Mouse (Mus musculus) cerebral cortex, adult 2 months (tissue): Measurements from ENCODE around the gene Odf3l1.

Source experiments
- WGBS: fragments of 180-500 bp; shearing (Covaris S2); methylation state at CpG from one replicate; pipeline ENCODE4 v1.1.7; 2018; 5-methylcytosine and 5-hydroxymethylcytosine counted together

Odf3l1 gene

DNA sequence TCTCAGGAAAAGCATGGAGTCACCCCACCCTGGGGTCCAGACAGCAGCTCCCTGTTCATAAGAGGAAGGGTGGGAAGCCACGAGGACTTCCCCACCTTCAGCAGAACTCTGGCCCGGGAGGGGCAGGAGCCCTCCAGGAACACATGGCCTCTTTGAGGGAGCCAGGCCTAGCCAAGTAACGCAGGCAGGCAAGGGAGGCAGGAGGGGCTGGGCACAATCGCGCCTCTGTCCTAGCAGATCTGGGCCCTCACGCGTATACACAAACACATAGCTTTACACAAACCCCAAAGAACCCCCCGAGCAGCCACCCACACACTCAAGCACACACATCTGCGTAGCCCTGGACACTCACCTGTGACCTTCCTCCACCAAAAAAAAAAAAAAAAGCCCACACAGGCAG is 16.3 kb upstream of the Odf3l1 start:
- 58% methylated on average over 9 of the region's 9 CpGs for WGBS

DNA sequence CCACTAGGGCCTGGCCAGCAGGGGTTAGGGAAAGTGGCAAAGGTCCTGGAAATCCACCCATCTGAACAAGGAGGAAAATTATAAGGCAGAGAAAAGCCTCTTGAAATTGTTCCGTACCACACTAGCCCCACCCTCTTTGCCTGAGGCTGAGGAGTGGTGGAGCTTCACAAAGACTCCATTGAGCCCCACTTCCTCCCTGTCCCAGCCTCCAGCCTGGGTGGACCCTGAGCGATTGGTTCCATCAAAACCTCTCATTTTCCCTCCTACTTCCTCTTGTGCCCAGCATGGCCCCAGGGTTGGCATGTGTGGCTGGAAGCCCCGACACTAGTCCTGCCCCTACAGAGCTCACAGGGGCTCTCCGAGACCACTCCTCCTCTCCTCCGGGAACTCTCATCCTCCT is 12.8 kb upstream of the Odf3l1 start:
- 68% methylated on average over 5 of the region's 5 CpGs for WGBS

DNA sequence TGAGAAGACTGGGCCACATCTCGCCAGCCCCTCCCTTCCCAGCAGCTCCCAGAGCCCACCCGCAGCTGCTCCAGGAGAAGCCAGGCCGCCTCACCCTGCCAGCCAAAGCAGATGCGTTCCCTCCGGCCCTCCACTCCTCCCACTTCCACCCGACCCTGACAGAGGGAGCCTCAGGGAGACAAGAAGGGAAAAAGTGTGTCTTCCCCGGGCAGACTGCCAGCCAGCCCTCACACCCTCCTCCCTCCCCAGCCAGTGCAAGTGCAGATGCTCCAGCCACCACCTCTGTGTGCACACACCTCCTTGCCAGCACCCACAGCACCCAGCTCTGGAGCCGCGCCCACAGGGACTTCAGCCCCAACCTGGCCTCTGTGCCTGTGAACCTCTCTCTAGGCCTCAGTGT is 12.3 kb upstream of the Odf3l1 start:
- 38% methylated on average over 9 of the region's 9 CpGs for WGBS

DNA sequence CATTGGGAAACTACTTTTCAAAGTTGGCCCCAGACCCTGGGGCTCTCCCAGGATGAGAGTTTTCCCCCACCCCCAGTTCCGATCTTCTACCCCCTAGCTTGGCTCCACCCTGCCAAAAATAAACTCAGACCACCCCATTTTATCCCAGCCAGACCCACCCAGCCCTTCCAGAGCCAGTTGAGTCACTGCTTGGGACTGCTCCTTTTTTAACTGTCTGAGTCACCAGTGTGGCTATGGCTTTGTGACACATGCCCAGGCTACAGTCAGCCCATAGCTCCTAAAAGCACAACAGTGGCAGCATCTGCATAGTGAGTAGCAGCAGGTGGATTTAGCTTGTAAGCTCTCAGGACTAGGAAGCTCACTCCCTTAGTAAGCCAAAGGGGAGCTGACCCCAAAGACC is 8.6 kb upstream of the Odf3l1 start:
- WGBS: 50% methylated on average over 1 of the region's 1 CpGs

DNA sequence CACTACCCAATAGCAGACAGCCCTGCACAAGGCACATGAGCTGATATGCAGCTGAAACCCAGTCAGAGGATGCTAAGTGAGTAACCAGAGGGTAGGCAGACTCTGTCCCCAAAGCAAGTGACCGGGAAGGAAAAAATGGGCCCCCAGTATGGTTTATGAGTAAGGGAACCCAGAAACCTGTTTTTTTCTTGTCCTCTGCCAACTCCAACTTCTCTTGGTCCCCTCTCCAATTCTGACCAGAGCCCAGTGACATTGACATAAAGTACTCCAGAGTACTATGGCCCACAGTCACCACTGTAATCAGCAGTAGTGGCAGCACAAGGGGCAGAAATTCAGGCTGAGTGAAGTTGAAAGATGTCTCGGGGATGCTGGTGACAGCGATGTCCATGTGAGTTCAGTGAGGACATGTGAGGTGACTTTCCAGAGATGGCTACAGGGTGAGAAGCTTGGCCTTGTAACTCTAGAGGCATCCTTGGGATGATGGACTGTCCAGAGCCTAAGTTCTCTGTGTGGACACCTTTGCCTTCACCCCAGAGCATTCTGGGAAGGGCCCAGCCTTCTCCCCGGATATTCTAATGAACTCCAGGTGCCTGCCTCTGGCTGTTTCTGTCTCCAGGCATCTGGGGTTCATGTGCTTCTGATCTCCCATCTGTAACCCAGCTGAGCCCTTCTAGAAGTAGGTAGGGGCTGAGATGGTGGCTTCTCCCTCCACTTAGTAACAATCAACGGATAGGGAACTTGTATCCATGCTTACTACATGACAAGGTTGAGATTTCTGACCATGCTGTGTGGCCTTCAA is 7.8 kb upstream of the Odf3l1 start:
- WGBS: 81% methylated on average over 5 of the region's 5 CpGs

DNA sequence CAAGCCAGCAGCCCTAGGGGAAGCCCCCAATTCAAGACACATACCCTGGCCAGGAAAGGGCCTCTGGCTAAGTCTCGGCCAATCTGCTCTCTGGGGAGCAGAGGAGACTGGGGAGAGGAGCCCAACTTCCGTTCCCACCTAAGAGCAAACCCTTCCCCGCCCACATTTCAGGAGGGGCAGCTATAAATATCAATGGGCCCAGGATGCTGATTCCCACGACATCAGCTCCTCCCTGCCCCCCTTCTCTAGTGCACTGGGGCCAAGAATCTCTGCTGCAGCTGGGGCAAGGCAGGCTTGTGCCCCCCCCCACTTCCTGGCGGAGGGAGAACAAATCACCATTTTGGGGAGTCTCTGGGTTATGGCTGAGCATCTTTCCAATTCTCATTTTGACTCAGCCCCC is 6.7 kb upstream of the Odf3l1 start:
- 36% methylated on average over 5 of the region's 5 CpGs for WGBS

DNA sequence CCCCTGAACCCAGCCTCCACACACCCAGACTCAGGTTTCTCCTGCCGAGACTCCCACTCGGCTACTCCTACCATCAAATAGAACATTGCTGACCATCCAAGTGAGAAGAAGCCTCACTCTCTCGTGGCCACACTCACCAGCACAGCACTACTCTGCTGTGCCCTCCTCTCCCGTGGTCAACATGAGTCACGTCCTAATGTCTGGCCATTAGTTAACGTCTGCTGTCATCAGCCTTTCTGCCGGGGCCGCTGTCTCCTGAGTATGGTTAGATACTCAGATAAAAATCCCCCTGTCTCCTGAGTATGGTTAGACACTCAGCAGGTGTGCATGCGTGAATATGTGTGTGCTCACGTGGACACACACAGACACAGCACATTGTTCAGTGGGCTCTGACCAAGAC is 6.3 kb upstream of the Odf3l1 start:
- WGBS: 69% methylated on average over 10 of the region's 10 CpGs

DNA sequence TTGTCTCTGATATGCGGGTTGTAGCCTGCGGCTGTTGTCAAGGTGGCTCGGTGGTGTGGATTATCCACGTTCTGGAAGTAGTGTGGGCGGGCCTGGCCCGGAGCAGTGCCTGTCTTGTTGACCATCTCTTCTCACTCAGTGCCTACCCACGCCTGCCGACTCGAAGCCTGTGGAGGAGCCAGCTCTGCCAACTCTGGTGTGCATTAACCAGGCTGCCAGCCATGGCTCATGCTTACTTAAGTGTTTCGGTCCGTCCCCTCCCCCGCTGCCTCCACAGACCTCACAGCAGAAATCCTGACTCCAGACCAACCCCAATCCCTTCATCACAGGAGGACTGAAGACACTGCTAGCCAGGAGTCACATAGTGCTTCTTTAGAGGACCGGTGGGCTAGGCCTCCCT is 5.1 kb upstream of the Odf3l1 start:
- WGBS: 47% methylated on average over 13 of the region's 13 CpGs

DNA sequence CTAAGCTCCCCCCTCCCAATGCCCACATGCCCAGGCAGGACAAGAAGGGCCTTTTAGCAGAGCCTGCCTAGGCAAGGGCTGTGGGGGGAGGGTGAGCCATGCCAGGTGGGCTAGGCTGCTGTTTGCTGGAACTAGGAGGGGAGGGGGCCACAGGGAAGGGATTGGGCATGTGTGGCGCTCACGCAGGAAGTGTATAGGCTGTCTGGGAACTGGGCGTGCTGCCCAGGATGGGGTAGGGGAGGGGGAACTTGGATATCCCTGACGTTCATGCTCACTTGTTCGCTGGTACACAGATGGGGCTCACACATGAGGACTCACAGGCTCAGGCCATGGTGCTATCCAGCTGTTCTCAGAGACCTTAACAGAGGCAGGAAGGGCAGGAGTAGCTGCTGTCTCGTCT is 3.8 kb upstream of the Odf3l1 start:
- 35% methylated on average over 6 of the region's 6 CpGs for WGBS

DNA sequence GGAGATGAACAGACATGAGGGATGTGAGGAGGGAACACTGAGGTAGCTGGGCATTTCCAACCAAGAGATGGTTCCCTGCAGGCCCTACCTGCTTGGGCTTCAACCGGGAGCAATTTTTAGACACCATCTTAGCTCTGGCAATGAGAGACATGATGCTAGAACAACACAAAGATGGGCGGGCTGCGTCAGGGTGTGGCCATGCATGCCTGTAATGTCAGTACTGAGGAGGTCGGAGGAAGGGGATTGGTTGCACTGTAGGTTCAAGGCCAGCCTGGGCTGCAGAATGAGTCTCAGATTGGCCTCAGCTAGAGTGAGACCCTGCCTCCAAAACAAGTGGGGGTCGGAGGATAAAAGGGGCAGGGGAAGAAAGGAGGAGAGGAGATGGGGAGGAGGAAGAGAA is 2.0 kb upstream of the Odf3l1 start:
- 75% methylated on average over 5 of the region's 5 CpGs for WGBS

DNA sequence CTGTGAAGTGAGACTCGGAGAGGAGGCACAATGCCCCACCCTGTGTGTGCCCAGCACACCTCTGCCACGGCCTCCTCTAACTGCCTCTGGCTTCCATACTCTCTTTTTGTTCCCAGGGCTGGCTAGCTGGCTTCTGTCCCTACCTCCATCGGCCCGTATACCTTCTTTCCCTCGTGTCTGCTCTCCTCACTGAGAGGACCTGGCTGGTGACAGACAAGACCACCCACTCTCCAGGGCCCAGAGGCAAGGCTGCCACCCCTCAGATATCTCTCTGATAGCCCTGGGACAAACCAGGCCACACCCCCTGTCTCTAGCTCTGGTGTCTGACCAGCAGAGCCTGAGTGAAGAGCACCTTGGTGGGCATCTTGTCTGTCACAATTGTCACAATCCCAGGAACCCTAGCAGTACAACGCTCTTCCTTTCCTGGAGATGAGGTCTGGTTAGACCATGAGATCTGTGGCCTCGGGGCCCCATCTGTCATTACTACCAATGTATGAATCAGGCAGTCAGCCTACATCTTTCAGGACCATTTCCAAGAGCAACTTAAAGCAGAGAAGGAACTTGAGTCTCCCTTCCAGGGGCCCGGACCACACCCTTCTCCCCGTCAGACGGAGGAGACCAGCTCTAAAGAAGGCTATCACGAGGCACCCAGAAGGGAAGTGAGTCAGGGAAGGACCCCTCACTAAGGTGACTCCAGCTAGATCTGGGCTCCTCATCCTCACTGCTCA is 1.4 kb upstream of the Odf3l1 start:
- 75% methylated on average over 11 of the region's 11 CpGs for WGBS

DNA sequence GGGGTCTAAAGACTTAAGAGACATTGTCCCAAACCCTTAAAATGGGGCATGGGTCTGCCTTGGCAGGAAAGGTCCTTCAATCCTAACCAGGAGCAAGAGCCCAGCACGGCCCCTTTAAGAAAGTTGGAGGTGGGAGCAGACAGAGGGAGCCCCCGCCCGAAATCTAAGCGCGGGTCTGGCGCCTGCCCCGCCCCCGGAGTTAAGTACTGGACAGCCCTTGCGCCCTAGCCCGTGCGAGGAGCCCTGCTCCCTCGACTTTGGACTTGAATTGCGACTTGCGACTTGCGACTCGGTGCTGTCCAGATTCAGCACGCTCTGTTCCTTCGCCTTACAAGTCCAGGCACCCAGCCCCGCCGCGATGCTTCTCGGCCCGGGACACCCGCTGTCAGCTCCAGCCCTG is 353 bp upstream of the Odf3l1 start, which contains the start of gene Cspg4:
Cspg4 (plus strand) TSS at position 202 of the 400 bp plus-strand sequence.
- WGBS: 26% methylated on average over 24 of the region's 24 CpGs

DNA sequence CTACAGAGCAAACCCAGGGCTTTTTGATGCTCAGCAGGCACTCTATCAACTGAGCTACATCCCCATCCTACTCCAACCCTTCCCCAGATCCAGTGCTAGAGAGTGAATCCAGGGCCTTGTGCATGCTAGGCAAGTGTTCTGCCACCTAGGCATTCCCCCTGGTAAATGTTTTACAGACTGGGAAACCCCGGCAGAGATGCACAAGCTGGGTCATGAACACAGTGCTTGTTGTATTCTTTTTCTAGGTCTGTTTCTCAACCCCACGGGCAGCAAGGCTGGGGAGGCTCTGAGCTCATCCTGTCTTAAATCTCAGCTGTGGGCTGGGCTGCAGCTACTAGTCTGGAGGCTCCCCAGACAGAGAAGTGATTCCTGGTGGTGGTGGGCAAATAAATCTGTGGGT is 1.6 kb downstream of the Odf3l1 start:
- 65% methylated on average over 2 of the region's 2 CpGs for WGBS

DNA sequence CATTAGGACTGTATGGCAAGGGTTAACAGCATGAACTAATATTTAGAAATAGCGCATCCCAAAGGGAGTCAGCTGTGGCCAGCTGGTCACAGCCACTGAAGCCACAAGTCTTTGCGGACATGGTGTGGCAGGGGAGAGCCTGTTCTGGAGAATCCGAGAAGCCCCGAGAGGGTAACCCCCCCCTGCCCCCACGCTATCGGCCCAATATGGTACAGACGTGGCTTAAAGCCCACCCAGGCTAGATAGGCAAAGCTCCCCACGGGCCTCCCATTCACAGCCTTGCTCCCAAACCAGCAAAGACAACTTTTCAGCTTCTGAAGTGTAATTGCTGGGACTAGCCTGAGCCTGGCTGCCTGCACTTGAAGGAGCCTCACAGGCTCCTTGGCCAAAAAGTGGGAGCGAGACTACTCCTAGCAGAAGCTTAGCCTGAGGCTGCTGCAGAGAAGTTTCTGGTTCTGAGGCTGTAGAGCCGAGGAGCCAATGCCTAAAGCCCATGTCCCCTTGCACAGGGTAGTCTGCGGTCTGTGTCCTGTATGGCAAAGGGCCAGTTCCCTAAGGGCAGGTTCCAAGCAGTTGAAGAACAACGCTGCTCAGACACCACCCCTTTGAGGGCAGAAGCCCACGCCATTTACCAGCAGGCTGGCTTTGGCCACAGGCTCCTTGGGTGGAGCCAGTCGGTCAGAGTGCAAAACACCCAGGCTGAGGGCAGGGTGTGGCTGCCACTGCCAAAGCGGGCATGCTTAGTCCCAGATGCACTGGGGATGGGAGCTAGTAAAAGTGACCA is 3.8 kb downstream of the Odf3l1 start:
- WGBS: 77% methylated on average over 15 of the region's 15 CpGs

DNA sequence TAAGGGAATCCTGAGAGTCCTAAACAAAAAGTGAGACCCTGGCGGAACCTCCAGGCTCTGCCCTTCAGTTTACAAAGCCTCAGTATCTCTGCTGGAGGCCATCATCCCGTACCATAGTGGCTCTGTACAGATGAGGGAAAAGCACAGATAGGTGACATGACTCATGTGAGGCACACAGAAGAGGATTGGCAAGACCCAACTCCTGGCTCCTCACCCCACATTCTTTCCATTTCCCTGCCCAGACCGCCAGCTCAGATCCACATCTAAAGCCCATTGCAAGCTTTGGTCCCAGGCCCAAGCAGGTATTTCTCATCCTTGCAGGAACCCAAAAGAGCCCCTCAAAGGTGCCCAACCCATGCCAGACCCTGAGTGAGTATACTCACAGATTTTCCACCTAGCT is 4.4 kb downstream of the Odf3l1 start:
- WGBS: 88% methylated on average over 3 of the region's 3 CpGs

DNA sequence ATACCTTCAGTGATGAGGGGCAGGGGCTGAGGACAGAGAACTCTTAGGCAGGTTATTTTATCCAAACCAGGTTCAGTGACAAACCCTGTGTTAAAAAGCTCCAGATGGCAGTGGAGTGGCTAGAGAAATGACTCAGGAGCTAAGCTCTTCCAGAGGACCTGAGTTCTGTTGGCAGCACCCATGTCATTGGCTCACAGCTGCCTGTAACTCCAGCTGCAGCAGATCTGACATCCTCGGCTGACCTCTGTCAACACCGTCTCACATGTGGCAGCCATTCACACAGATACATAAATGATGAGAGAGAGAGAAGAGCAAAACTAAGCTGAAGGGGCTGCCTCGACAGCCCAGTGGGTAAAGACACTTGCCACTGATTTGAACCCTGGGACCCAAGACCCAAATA is 7.0 kb downstream of the Odf3l1 start:
- 69% methylated on average over 3 of the region's 3 CpGs for WGBS

DNA sequence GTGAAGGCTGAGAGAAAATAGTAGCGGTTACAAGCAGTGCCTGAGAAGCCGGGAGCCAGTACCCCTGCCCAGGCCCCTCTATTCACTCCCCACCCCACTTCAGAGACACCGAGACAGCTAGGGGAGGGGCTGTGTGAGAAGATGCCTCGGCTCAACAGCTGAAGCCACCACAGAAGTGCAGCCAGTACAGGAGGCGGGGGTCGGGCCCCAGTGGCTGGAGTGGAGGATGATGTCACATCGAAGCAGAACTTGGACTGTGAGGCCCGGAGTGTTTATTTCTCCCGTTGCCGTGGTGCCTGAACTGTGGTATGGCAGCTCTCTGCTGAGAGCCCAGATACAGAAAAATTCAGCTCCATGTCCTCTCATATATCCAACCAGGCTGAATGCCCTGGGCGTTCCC is 12.7 kb downstream of the Odf3l1 start:
- WGBS: 52% methylated on average over 11 of the region's 11 CpGs

DNA sequence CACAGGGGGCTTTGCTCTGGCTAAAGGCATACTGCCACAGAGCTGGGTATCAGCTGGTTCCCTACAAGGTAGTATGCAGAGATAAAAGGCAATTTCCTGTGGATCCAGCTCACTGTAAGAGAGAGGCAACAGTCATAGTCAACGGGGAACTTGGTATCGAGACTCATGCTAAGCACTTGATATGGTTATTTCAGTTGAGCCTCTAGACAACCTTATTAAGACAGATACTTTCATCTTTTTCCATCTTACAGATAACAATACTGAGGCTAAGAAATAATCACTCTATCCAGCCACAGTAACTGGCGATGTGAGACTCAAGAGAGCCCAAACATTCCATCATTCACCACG is 13.6 kb downstream of the Odf3l1 start:
- 92% methylated on average over 4 of the region's 4 CpGs for WGBS

DNA sequence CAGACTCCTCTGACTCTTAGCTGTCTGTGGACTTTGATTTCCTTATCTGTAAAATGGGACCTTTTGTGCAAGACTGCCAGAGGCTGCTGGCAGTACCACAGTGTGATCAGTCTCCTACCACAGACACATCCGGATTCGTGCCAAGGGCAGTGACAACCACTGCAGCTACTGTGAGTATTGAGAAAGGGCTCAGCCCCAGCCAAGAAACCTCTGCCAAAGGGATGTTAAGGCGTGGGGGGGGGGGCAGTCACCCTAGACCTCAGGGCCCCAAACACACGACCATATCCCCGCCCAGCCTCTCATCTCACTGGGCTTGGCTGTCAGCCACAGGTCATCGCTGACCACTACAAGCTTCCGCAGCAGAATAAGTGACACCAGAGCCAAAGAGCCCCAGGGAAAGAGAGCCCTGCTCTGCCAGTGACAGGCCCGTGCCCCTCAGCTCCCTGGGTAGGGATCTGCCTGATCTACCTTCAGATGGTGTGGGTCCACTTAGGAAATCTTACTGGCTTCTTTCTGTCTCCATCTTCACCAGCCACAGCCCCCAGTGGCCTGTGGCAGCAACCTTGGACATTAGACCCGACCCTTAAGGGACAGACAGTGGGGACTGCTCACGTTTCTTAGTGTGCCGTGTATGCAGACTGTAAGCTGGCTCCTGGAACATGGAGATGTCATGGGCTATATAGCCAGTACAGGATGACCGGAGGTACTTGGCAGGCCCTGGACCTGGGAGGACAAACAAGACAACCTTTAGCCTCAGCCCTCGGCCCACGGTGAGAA is 14.2 kb downstream of the Odf3l1 start:
- 68% methylated on average over 14 of the region's 14 CpGs for WGBS

DNA sequence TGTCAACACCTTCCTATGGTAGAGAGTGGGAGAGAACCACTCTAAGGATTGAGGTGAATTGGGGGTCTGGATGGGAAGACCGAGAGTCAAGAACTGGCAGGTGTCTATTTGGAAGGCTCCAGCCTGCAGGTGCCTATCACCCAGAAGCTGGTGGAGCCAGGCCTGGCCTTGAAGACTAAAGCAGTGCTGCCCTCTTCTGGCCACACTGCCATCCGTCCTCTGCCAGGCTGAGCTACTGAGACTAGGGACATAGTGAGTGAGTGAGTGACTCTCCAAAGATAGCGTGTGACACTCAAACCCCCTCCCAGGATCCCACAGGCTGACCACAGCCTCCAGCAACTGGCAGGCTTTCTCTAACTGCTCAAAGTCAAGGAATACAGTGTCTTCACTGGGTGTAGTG is 17.0 kb downstream of the Odf3l1 start:
- WGBS: 21% methylated on average over 3 of the region's 3 CpGs

DNA sequence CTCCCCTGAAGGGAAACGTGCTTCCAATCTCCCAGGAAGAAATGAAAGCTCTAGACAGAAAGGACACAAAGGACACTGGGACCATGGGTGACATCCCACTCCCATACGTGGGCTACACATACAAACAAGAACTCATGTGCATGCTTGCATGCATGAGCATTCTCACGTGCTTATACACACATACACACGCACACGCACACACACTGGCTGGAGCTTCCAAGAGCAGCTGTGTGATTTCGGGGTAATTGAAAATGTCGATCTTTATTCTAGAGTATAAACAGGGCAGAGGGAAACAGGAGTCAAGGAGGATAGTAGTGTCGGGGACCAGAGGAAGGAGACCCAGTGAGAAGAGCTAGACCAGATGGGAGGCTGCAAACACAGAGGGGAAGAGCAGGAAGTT is 19.8 kb downstream of the Odf3l1 start:
- WGBS: 66% methylated on average over 8 of the region's 8 CpGs

DNA sequence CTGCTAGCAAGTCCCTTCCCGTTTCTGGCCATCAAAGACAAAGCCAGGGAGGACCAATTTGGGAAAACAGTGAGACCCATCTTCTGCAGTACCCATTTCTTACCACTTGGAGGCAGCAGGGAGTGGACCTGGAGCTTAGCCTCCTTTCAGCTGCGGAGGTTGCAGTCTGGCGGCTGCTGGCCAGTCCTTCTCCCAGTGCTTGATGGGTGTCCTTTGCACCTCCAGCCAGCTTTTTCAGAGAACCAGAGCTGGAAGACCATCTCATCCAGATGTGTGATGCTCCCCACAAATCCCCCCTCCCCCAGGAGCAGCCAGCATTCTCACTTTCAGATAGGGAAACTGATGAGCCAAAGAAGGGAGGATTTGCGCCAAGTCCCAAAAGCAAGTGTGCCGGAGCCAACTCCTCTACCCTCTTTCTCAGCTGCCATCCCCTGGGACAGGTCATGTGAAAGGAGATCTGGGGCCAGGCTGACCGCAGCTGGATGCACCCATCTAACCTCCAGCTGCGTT is 20.7 kb downstream of the Odf3l1 start:
- 29% methylated on average over 7 of the region's 7 CpGs for WGBS
